Mouse (Mus musculus): ENCODE results near the gene Hoxd11. TPM values are rescaled to one million over a fixed set of nuclear protein-coding genes. Genes with fewer than 3 reads are reported as not detected.
A peak's percentile ranks its signal among the peaks of the same experiment; 100 is the strongest.

Hoxd11 gene
- polyA plus RNA-seq, 1 experiment: not detected

DNA sequence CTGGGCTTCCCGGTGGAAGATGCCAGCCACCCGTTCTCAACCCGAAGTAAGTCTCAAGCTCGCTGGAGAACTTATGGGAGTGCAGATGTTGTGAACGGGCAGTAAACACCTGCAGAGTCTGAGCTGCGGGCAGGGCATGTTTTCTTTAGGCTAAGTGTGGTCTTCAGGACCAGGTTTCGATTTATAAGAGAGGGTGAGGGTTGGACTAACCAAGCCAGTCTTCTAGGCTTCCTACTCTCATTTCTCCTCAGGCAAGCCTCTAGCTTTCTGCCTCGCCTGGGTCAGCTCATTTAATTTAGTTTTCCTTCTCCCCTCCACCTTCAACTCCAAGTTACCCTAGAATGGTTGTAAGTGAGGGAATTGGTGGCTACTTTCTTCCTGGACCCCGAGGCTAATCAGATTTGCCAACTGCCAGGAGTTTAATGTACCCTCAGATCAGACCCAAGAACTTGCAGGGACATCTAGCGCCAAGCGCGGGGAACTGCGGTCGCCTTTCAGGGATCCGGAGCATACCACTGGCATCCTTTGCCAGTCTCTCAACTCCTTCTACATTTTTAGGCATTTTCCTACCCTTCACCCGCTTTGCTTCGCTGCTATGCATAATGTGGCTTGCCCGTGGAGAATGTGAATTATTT, 15.9 kb upstream of the Hoxd11 start:
- no peaks in the 10 kb centered on the region; the same call in 1 of the 2 replicates for H3K4me1 ChIP-seq (ENCODE audit: control insufficient read depth, insufficient read depth, low read length)
- H3K4me3 ChIP-seq (replicated peaks; ENCODE audit: extremely low read depth, low read depth, low read length): no peak overlapping the region
- 5% methylated on average over 18 of the region's 18 CpGs for WGBS
- no peak for DNase-seq
- no peak for TF ChIP-seq POLR2A (IDR thresholded peaks at IDR 0.05; ENCODE audit: borderline replicate concordance, extremely low read depth, low read depth, low read length)
- TF ChIP-seq CTCF (IDR thresholded peaks at IDR 0.05; ENCODE audit: insufficient read depth, low read length): peak; percentile 70

DNA sequence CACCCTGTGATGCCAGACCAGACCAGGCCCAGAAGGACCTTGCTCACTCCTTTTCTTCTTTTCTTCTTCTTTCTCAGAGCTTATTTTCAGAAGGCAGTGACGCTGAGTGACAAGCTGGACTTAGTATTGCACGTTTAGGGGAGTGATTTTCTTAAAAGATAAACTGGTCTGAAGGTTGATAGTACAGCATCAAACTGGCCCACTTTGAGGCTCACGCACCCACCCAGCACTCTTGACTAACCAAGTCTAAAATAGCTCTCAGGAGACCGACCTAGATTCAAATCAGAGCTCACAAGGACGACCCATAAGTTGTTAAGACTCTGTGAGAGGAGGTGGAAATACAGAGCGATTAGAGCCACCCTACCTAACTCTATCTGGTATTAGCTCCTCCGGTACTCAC, 12.9 kb upstream of the Hoxd11 start:
- no peak for DNase-seq
- TF ChIP-seq CTCF (IDR thresholded peaks at IDR 0.05; ENCODE audit: insufficient read depth, low read length): no peak
- TF ChIP-seq POLR2A (IDR thresholded peaks at IDR 0.05; ENCODE audit: borderline replicate concordance, extremely low read depth, low read depth, low read length): no peak
- Histone ChIP-seq H3K4me3 (replicated peaks; ENCODE audit: extremely low read depth, low read depth, low read length) (no peak overlapping the region), H3K4me1 (ENCODE audit: control insufficient read depth, insufficient read depth, low read length) (peaks cover 2% of the 10 kb centered on the region; the same call in 1 of the 2 replicates)
- WGBS: 4% methylated on average over 7 of the region's 7 CpGs

DNA sequence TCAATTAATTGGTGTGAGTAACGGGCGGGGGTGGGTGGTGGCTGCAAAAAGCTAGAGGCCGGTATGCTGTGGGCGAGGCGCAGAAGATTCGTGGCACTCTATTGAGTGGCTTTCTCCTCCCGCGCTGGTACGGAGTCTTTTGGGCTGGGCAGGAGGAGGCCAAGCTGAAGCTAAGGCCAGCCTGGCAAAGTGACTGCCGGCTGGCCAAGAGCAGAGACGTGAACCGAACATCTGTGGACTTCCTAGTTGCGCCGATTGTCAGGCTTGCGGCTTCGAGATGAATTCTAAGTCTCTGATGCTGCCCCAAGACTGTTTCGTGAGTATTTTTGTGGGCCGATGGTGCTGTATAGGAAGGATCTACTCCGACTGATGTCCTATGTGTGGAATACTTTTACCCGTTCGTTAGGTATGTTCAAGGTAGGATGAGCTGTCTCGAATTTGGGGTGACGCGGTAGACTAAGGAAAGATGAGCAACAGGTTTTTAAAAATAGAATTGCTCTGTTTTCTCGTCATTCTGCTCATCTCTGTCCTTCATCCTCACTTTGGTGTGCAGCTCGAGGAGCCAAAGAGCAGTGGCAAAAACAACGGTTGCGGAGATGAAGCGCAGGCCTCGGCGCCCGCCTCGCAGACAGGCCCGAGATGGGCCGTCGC, 12.0 kb upstream of the Hoxd11 start:
- H3K4me3 ChIP-seq (replicated peaks; ENCODE audit: extremely low read depth, low read depth, low read length): no peak overlapping the region
- 7% methylated on average over 36 of the region's 36 CpGs for WGBS

DNA sequence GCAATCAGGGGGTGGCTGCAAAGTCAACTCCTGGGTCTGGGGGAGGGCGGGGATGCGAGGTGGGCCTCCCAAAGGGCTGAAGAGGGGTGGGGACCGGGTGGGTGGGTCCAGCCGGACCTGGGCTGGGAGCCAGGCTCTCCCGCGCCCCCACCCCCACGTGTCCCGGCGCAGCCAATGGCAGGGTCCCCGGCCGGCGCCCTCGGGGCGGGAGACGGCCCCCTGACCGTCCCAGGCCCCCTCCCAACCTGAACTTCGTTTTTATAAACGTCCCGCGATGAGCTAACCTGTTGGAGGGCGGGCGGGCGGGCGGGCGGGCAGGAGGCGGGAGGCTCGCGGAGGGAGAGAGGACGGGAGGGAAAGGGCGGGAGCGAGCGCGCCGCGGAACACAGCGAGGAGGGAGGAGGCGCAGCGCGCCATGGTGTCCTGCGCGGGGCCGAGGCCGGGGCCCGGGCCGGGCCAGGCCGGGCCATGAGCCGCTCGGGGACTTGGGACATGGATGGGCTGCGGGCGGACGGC, 11.5 kb upstream of the Hoxd11 start, which contains the start of gene Hoxd13:
TSS of gene Hoxd13 (plus strand) at position 469 of the 516 bp plus-strand sequence.
- 1% methylated on average over 37 of the region's 51 CpGs for WGBS
- Histone ChIP-seq H3K4me1 (ENCODE audit: control insufficient read depth, insufficient read depth, low read length) (peaks cover 2% of the 10 kb centered on the region; the same call in 1 of the 2 replicates), H3K4me3 (replicated peaks; ENCODE audit: extremely low read depth, low read depth, low read length) (no peak within 1 kb of the TSS)
- no peak for DNase-seq
- TF ChIP-seq POLR2A (IDR thresholded peaks at IDR 0.05; ENCODE audit: borderline replicate concordance, extremely low read depth, low read depth, low read length) (no peak), CTCF (IDR thresholded peaks at IDR 0.05; ENCODE audit: insufficient read depth, low read length) (no peak)

More for the DNA sequence above, 12.0 kb upstream of the Hoxd11 start:
- H3K4me1 ChIP-seq (ENCODE audit: control insufficient read depth, insufficient read depth, low read length): peaks cover 2% of the 10 kb centered on the region; the same call in 1 of the 2 replicates
- TF ChIP-seq CTCF (IDR thresholded peaks at IDR 0.05; ENCODE audit: insufficient read depth, low read length) (no peak), POLR2A (IDR thresholded peaks at IDR 0.05; ENCODE audit: borderline replicate concordance, extremely low read depth, low read depth, low read length) (no peak)
- DNase-seq: no peak

GRCm38 (mm10) chr2:74668370-74669229, 10.8 kb upstream of the Hoxd11 start:
- Histone ChIP-seq H3K4me3 (replicated peaks; ENCODE audit: extremely low read depth, low read depth, low read length) (no peak overlapping the region), H3K4me1 (ENCODE audit: control insufficient read depth, insufficient read depth, low read length) (peaks cover 2% of the 10 kb centered on the region; the same call in 1 of the 2 replicates)
- no peak for DNase-seq
- TF ChIP-seq POLR2A (IDR thresholded peaks at IDR 0.05; ENCODE audit: borderline replicate concordance, extremely low read depth, low read depth, low read length) (no peak), CTCF (IDR thresholded peaks at IDR 0.05; ENCODE audit: insufficient read depth, low read length) (no peak)
- WGBS: 2% methylated on average over 73 of the region's 74 CpGs

DNA sequence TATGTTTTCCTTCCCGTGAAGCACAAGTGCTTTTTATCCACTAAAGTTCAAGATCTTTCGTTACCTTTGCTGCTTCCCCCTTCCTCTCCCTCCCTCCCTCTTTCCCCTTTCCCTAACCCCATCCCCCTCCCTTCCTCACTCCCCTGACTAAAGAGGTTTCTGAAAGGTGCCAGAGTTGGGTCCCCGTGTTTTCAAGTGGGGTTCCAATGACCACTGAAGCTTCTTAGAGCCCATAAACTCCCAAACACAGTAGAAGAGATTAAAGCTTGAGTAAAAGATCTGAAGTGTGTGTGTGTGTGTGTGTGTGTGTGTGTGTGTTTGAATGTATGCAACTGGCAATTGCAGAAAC, 10.2 kb upstream of the Hoxd11 start:
- no peak for DNase-seq
- TF ChIP-seq CTCF (IDR thresholded peaks at IDR 0.05; ENCODE audit: insufficient read depth, low read length) (no peak), POLR2A (IDR thresholded peaks at IDR 0.05; ENCODE audit: borderline replicate concordance, extremely low read depth, low read depth, low read length) (no peak)
- 8% methylated on average over 3 of the region's 3 CpGs for WGBS
- Histone ChIP-seq H3K4me3 (replicated peaks; ENCODE audit: extremely low read depth, low read depth, low read length) (no peak overlapping the region), H3K4me1 (ENCODE audit: control insufficient read depth, insufficient read depth, low read length) (peaks cover 2% of the 10 kb centered on the region; the same call in 1 of the 2 replicates)

DNA sequence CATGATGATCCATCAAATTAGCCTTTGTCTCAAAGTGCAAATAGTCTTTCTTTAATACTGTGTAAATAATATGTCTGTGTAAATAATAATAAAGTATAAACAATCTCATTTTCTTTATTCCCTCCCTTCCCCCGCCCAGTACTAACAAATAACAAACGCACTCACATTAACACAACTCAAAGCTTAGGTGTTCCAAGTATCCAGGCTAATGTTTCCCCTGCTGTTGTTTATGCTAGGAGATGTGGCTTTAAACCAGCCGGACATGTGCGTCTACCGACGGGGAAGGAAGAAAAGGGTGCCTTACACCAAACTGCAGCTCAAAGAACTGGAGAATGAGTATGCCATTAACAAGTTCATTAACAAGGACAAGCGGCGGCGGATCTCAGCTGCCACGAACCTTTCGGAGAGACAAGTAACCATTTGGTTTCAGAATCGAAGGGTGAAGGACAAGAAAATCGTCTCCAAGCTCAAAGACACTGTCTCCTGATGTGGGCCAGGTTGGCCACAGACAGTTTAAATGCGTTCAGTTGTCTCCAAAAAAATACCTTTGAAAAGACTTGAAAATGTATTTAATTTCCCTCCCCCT, 9.6 kb upstream of the Hoxd11 start:
- Histone ChIP-seq H3K4me3 (replicated peaks; ENCODE audit: extremely low read depth, low read depth, low read length) (no peak overlapping the region), H3K4me1 (ENCODE audit: control insufficient read depth, insufficient read depth, low read length) (peaks cover 2% of the 10 kb centered on the region; the same call in 1 of the 2 replicates)
- WGBS: 10% methylated on average over 14 of the region's 14 CpGs
- no peak for DNase-seq
- TF ChIP-seq CTCF (IDR thresholded peaks at IDR 0.05; ENCODE audit: insufficient read depth, low read length) (no peak), POLR2A (IDR thresholded peaks at IDR 0.05; ENCODE audit: borderline replicate concordance, extremely low read depth, low read depth, low read length) (no peak)

- DNase-seq: no peak
- WGBS: 12% methylated on average over 3 of the region's 3 CpGs
- TF ChIP-seq CTCF (IDR thresholded peaks at IDR 0.05; ENCODE audit: insufficient read depth, low read length): no peak
- no peak for TF ChIP-seq POLR2A (IDR thresholded peaks at IDR 0.05; ENCODE audit: borderline replicate concordance, extremely low read depth, low read depth, low read length)
- H3K4me1 ChIP-seq (ENCODE audit: control insufficient read depth, insufficient read depth, low read length): peaks cover 2% of the 10 kb centered on the region; the same call in 1 of the 2 replicates
- H3K4me3 ChIP-seq (replicated peaks; ENCODE audit: extremely low read depth, low read depth, low read length): no peak overlapping the region
Observed at GRCm38 (mm10) chr2:74670632-74671188, 8.6 kb upstream of the Hoxd11 start.
